Mouse (Mus musculus): ENCODE measurements around the gene Krt27. TPM values are rescaled to one million over a fixed set of nuclear protein-coding genes. Genes with fewer than 3 reads are reported as not detected.

Krt27 gene
- polyA plus RNA-seq, 1 experiment, result not detected

DNA sequence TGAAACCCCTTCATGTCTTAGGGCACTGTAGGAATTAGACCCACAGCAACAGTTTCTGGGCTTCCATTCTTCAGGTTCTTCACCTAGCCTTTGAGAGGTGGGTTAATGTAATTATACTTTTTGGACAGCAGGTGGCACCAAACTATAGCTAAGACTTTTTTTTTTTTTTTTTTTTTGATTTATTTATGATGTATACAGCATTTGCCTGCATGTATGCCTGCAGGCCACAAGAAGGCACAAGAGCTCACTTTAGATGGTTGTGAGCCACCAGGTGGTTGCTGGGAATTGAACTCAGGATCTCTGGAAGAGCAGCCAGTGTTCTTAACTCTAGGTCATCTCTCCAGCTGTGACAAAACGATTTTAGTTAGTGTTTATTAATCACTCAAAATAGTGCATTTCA is 40.0 kb downstream of the Krt27 start:
- H3K27me3 ChIP-seq (ENCODE audit: control insufficient read depth, insufficient read depth, low read length), result no peaks in the 10 kb centered on the region; the same call in 1 of the 2 replicates
- H3K4me3 ChIP-seq (ENCODE audit: low read depth, low read length), result no peak overlapping the region
- no peaks in the 10 kb centered on the region for H3K36me3 ChIP-seq (ENCODE audit: control insufficient read depth, insufficient read depth, low read length)
- H3K4me1 ChIP-seq (ENCODE audit: control insufficient read depth, insufficient read depth, insufficient read length, low read length), result no peaks in the 10 kb centered on the region
- TF ChIP-seq POLR2A (IDR thresholded peaks at IDR 0.05; ENCODE audit: low read depth, low read length) (no peak), CTCF (IDR thresholded peaks at IDR 0.05; ENCODE audit: extremely low read depth, insufficient read length, insufficient replicate concordance, low read depth, low read length) (peak; percentile 37; the same call in 1 of the 2 replicates)
- no peak overlapping the region for H3K27ac ChIP-seq (ENCODE audit: insufficient read depth, low read depth, low read length)
- 58% methylated on average over 1 of the region's 1 CpGs for WGBS

DNA sequence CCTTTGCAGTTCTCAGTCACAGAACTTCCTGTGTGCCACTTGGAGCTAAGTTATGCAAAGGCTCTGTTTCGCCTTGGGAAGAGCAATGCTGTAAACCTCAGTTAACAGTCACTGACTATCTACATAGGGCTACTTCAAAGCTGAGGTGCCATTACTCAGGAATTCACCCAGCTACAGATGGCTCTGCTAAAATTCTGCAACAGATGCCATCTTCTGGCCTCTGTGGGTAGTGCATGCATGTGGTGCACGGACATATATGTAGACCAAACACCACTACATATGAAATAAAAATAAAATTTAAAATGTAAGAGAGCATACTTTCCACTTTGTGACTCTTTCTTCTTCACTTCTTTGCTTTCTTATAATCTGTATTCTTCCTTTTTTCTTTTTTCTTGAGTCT is 43.3 kb downstream of the Krt27 start:
- TF ChIP-seq CTCF (IDR thresholded peaks at IDR 0.05; ENCODE audit: extremely low read depth, insufficient read length, insufficient replicate concordance, low read depth, low read length) (peak; percentile 21; the same call in 1 of the 2 replicates), POLR2A (IDR thresholded peaks at IDR 0.05; ENCODE audit: low read depth, low read length) (no peak)
- WGBS, result 14% methylated on average over 2 of the region's 2 CpGs
- Histone ChIP-seq H3K27me3 (ENCODE audit: control insufficient read depth, insufficient read depth, low read length) (no peaks in the 10 kb centered on the region; the same call in 1 of the 2 replicates), H3K4me1 (ENCODE audit: control insufficient read depth, insufficient read depth, insufficient read length, low read length) (no peaks in the 10 kb centered on the region), H3K36me3 (ENCODE audit: control insufficient read depth, insufficient read depth, low read length) (no peaks in the 10 kb centered on the region), H3K27ac (ENCODE audit: insufficient read depth, low read depth, low read length) (no peak overlapping the region), H3K4me3 (ENCODE audit: low read depth, low read length) (no peak overlapping the region)

Other genes starting within 250 kb of the Krt27 start
- 2.5 and 4.1 TPM in 2 replicates for gene Ccr7, start 196.0 kb downstream of the Krt27 start, polyA plus RNA-seq (2012; rRNA removed)
- 4.0 and 6.9 TPM in 2 replicates for gene Smarce1, start 120.1 kb downstream of the Krt27 start, polyA plus RNA-seq (2012; rRNA removed)
- gene Krt222, start 107.0 kb downstream of the Krt27 start, polyA plus RNA-seq (2012; rRNA removed), result 0.13 and 0.20 TPM in 2 replicates
- not detected in 2 replicates for gene Krt24, start 65.8 kb downstream of the Krt27 start, polyA plus RNA-seq (2012; rRNA removed)
- not detected in 2 replicates for gene Krt25, start 28.2 kb downstream of the Krt27 start, polyA plus RNA-seq (2012; rRNA removed)
- not detected in 2 replicates for gene Krt26, start 13.1 kb downstream of the Krt27 start, polyA plus RNA-seq (2012; rRNA removed)
- not detected in 2 replicates for gene Krt28, start 23.8 kb upstream of the Krt27 start, polyA plus RNA-seq (2012; rRNA removed)
- gene Krt10, start 38.3 kb upstream of the Krt27 start, polyA plus RNA-seq (2012; rRNA removed), result 0.15 and 0.18 TPM in 2 replicates
- 0.48 and 9.5 TPM in 2 replicates for gene Krt12, start 71.2 kb upstream of the Krt27 start, polyA plus RNA-seq (2012; rRNA removed)
- 292 and 951 TPM in 2 replicates for gene Krt20, start 87.0 kb upstream of the Krt27 start, polyA plus RNA-seq (2012; rRNA removed)
- gene Krt23, start 142.0 kb upstream of the Krt27 start, polyA plus RNA-seq (2012; rRNA removed), result 4.4 and 7.4 TPM in 2 replicates
- gene Krt39, start 170.2 kb upstream of the Krt27 start, polyA plus RNA-seq (2012; rRNA removed), result not detected in 2 replicates
- not detected in 2 replicates for gene Krt40, start 192.1 kb upstream of the Krt27 start, polyA plus RNA-seq (2012; rRNA removed)
- not detected in 2 replicates for gene Krtap3-3, start 199.8 kb upstream of the Krt27 start, polyA plus RNA-seq (2012; rRNA removed)
- gene Krtap3-2, start 205.7 kb upstream of the Krt27 start, polyA plus RNA-seq (2012; rRNA removed), result not detected in 2 replicates
- not detected in 2 replicates for gene Gm11939, start 208.4 kb upstream of the Krt27 start, polyA plus RNA-seq (2012; rRNA removed)
- 0.47 and 2.7 TPM in 2 replicates for gene Krtap3-1, start 215.5 kb upstream of the Krt27 start, polyA plus RNA-seq (2012; rRNA removed)
- gene Krtap1-5, start 229.9 kb upstream of the Krt27 start, polyA plus RNA-seq (2012; rRNA removed), result not detected in 2 replicates
- not detected in 2 replicates for gene Krtap1-4, start 232.6 kb upstream of the Krt27 start, polyA plus RNA-seq (2012; rRNA removed)
- not detected in 2 replicates for gene Krtap1-3, start 240.2 kb upstream of the Krt27 start, polyA plus RNA-seq (2012; rRNA removed)
- not detected in 2 replicates for gene Krtap9-3, start 247.0 kb upstream of the Krt27 start, polyA plus RNA-seq (2012; rRNA removed)